ENCODE assay signal across 20 mouse cellular contexts in the genomic region with DNA sequence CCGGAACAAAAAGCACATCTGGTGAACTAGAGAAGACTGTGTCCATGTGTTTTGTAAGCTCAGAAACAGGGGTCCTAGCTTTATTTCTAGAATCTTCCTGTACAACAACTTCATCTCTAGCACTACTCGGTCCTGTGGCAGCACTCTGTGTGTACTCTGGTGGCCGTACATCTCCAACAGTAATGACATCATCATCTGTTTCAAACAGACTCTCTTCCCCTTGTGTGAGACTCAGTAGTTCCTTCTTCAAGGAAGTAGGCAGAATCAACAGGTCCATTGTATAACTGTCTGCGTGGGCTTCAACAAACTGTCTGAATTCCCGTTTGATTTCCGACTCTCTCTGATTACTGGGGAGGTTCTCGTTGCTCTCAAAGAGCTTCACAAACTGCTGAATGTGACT. TPM values are rescaled to one million over a fixed set of nuclear protein-coding genes. Genes with fewer than 3 reads are reported as not detected.
A peak's percentile ranks its signal among the peaks of the same experiment; 100 is the strongest.
DNase-seq lines count a peak whose midpoint lies in the region; ATAC-seq and TF ChIP-seq lines count a peak whose summit lies in the region.
"Had no signal": no experiment of that assay in that cellular context is flagged by ENCODE, and none has a peak within 500 bp of the region (broad histone marks: within the 10 kb centered on the region; RNA-seq: fewer than 3 reads in every experiment).

No protein-coding gene starts in this region.

- no peak for TF ChIP-seq CTCF in layer of hippocampus, adult 2 months (conservative IDR thresholded peaks at IDR 0.05)
- no peak for TF ChIP-seq CTCF in bone marrow macrophage, adult 2 months (IDR thresholded peaks at IDR 0.05; ENCODE audit: low read depth, low read length)

- H3K36me3 ChIP-seq in heart, embryonic 11.5 days (ENCODE audit: control insufficient read depth, insufficient read depth, low read length): peaks cover 8% of the 10 kb centered on the region; the same call in 1 of the 2 replicates
- peaks cover 29% of the 10 kb centered on the region for H3K36me3 ChIP-seq in forebrain, embryonic 12.5 days (replicated peaks)

- H3K4me1 ChIP-seq in heart, embryonic 11.5 days (ENCODE audit: control insufficient read depth, insufficient read depth, low read length): peaks cover 8% of the 10 kb centered on the region; the same call in 1 of the 2 replicates
- H3K4me1 ChIP-seq in bone marrow macrophage, adult 2 months (ENCODE audit: control insufficient read depth, insufficient read depth, low read length): peaks cover 52% of the 10 kb centered on the region
- H3K4me1 ChIP-seq in forebrain, embryonic 12.5 days: no peaks in the 10 kb centered on the region
- H3K4me1 ChIP-seq: forebrain, embryonic 10.5 days; hindbrain, embryonic 12.5 days had no signal

- H3K27me3 ChIP-seq in heart, embryonic 11.5 days (ENCODE audit: control insufficient read depth, insufficient read depth, low read length): no peaks in the 10 kb centered on the region
- H3K27me3 ChIP-seq in forebrain, embryonic 12.5 days: no peaks in the 10 kb centered on the region
- H3K27me3 ChIP-seq: hindbrain, embryonic 12.5 days; liver, embryonic 12.5 days; neural tube, embryonic 15.5 days had no signal

- no peaks in the 10 kb centered on the region for H3K9me3 ChIP-seq in heart, embryonic 11.5 days (replicated peaks; ENCODE audit: control insufficient read depth, low read length)
- H3K9me3 ChIP-seq in forebrain, embryonic 12.5 days: no peaks in the 10 kb centered on the region
- H3K9me3 ChIP-seq: embryonic facial prominence, embryonic 10.5 days; forebrain, embryonic 10.5 days; hindbrain, embryonic 12.5 days; liver, embryonic 12.5 days; neural tube, embryonic 15.5 days had no signal

- WGBS in heart, embryonic 11.5 days (ENCODE audit: insufficient replicate concordance): 68% methylated on average over 7 of the region's 7 CpGs
- WGBS in forebrain, embryonic 12.5 days: 85% methylated on average over 7 of the region's 7 CpGs

- no peak for DNase-seq in heart, adult 9 months (ENCODE audit: low spot score in 2 of 2)
- no peak for DNase-seq in layer of hippocampus, adult 2 months (ENCODE audit: low spot score in 2 of 2)
- DNase-seq in layer of hippocampus, adult 8-10 months (ENCODE audit: low spot score in 2 of 2): no peak
- DNase-seq: adrenal gland, postnatal 25 days; cerebellum, adult 11-12 months; cerebellum, postnatal 10 days; forebrain, postnatal 0 days; kidney, adult 18-20 months; lung, adult 2 months had no signal

- no peak for ATAC-seq in heart, embryonic 11.5 days (replicated peaks; ENCODE audit: insufficient number of reproducible peaks, low FRiP score, low TSS enrichment)
- peak; percentile 54 for ATAC-seq in megakaryocyte, adult 5-6 weeks (ENCODE audit: poor library complexity, severe bottlenecking)
- no peak for ATAC-seq in forebrain, embryonic 12.5 days (ENCODE audit: low FRiP score)
- ATAC-seq: CD4-positive, CD25-positive, alpha-beta regulatory T cell, adult 4 months; forebrain, postnatal 0 days; liver, embryonic 12.5 days; midbrain, embryonic 16.5 days had no signal

- H3K4me3 ChIP-seq in heart, embryonic 11.5 days (ENCODE audit: low read depth, low read length): no peak overlapping the region
- H3K4me3 ChIP-seq in layer of hippocampus, adult 2 months: no peak overlapping the region
- H3K4me3 ChIP-seq in bone marrow macrophage, adult 2 months (ENCODE audit: insufficient read depth, low read length): no peak overlapping the region
- no peak overlapping the region for H3K4me3 ChIP-seq in forebrain, embryonic 12.5 days (replicated peaks)
- H3K4me3 ChIP-seq: embryonic facial prominence, embryonic 10.5 days; forebrain, embryonic 10.5 days; hindbrain, embryonic 12.5 days; liver, embryonic 12.5 days; neural tube, embryonic 15.5 days had no signal

- H3K27ac ChIP-seq in heart, embryonic 11.5 days (ENCODE audit: low read depth, low read length): peak overlapping the region; percentile 11; the same call in 1 of the 2 replicates
- peak overlapping the region; percentile 78 for H3K27ac ChIP-seq in layer of hippocampus, adult 2 months
- H3K27ac ChIP-seq in bone marrow macrophage, adult 2 months (ENCODE audit: insufficient read depth, low read depth, low read length): peak overlapping the region; percentile 23; the same call in 1 of the 2 replicates
- H3K27ac ChIP-seq in forebrain, embryonic 12.5 days: no peak overlapping the region
- H3K27ac ChIP-seq: embryonic facial prominence, embryonic 10.5 days; forebrain, embryonic 10.5 days; hindbrain, embryonic 12.5 days; liver, embryonic 12.5 days; neural tube, embryonic 15.5 days had no signal

- no peak overlapping the region for H3K9ac ChIP-seq in heart, embryonic 11.5 days (ENCODE audit: low read depth, low read length)
- no peak overlapping the region for H3K9ac ChIP-seq in forebrain, embryonic 12.5 days
- H3K9ac ChIP-seq: forebrain, postnatal 0 days; hindbrain, embryonic 12.5 days; liver, embryonic 12.5 days; neural tube, embryonic 15.5 days had no signal

- no peak overlapping the region for H3K4me2 ChIP-seq in heart, embryonic 11.5 days
- no peak overlapping the region for H3K4me2 ChIP-seq in forebrain, embryonic 12.5 days
- H3K4me2 ChIP-seq: hindbrain, embryonic 12.5 days; liver, embryonic 12.5 days; neural tube, embryonic 15.5 days had no signal

- no peak for TF ChIP-seq POLR2A in bone marrow macrophage, adult 2 months (IDR thresholded peaks at IDR 0.05; ENCODE audit: borderline replicate concordance, low read depth, low read length)

RNA-seq across cellular contexts. Expression of gene N4bp1, which starts 23.5 kb away (rescaled TPM):
- 7.2 and 9.6 TPM in 2 replicates for polyA plus RNA-seq in heart, embryonic 11.5 days (2014; fragmentation: Nextera tagmentation; extraction: Ambion mirVana)
- total RNA-seq in layer of hippocampus, adult 2 months (2021): 10 to 100 TPM; 39.8 to 42.2 TPM
- total RNA-seq in layer of hippocampus, adult 8-10 months (2022): 10 to 100 TPM; 36.7 to 46.5 (median 44.0) TPM
- polyA plus RNA-seq in bone marrow macrophage, adult 2 months (2012; ENCODE audit: insufficient read depth, insufficient read length, missing spikeins): 29.4 and 31.1 TPM in 2 replicates
- 36.1 and 36.9 TPM in 2 replicates for total RNA-seq in megakaryocyte, adult 5-6 weeks (2015)
- total RNA-seq in megakaryocyte, adult 5-6 weeks (2017): 27.2 and 32.2 TPM in 2 replicates
- 12.4 and 12.7 TPM in 2 replicates for polyA plus RNA-seq in forebrain, embryonic 12.5 days (2016; fragmentation: Nextera tagmentation; extraction: Ambion mirVana)
